Mouse (Mus musculus): ENCODE data around the gene Ndufa4.

DNA sequence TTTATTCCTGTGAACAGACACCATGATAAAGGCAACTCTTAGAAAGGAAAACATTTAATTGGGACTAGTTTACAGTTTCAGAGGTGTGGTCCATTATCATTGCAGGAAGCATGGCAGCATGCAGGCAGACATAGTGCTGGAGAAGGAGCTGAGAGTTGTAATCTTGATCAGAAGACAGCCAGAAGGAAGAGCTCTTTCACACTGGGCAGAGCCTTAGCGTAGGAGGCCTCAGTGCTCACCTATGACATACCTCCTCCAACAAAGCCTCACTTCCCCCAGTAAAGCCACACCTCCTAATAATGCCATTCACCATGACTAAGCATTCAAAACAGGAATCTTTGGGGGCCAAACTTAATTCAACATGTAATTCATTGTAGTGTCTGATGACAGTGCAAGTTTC, 40.8 kb upstream of the Ndufa4 start:
- TF ChIP-seq CTCF (IDR thresholded peaks at IDR 0.05): no peak
- no peak for TF ChIP-seq EP300 (IDR thresholded peaks at IDR 0.05)
